Mouse (Mus musculus) lung, postnatal 25 days (tissue): ENCODE measurements around the gene Olfr531.

Source experiments
- DNase-seq: peaks from one replicate; pipeline ENCODE4 v3.0.0; 2022; ENCODE audit warnings: low spot score

The Olfr531 gene

GRCm38 (mm10) chr7:140402818-140403217, at the start of gene Olfr531:
Olfr531 (minus strand) TSS chr7:140402918.
- DNase-seq, result no peak

- DNase-seq, result no peak
Measured at GRCm38 (mm10) chr7:140443141-140443540, 40.4 kb upstream of the Olfr531 start.

- no peak for DNase-seq
Measured at GRCm38 (mm10) chr7:140421539-140421938, 18.8 kb upstream of the Olfr531 start, which contains the start of gene Olfr532. Olfr532 (minus strand) TSS chr7:140421639.

DNA sequence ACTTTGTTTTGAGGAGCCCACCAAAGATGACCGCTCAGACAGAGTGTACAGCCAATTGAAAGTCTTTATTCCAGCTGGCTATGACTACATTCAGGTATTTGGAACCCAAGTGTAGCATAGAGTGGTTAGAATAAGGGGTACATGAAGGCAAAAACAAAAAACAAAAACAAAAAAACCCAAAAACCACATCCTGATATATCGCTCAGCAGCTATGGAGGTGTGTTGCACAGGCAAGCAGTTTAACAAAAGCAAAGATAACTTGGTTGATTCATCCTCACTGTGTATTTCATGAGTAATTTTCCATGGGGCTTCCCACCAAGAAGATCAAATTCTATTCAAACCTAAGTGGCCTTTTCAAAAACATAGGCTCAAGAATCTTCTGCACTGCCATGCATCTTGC, 25.8 kb downstream of the Olfr531 start:
- no peak for DNase-seq

DNA sequence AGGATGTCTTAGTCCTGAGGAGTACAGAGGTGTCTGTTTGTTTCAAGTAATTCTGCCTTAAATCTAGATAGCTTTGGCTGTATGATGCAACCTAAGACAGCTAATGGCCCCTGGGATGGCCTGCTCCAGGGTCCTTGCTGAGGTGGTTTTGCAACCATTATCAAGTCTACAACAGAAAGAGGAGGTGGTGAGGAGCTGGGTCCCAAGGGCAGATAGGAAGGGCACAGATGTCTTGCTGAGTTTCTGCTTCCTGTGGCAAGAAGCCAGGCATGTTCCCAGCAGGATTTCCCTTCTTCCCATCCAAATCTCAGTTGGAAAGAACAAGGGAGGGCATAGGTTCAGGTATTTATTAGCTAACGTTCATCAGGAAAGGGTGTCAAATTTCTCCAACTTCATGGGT, 26.5 kb downstream of the Olfr531 start, which contains the start of gene Olfr530:
Olfr530 (minus strand) TSS at position 101 of the 400 bp plus-strand sequence.
- no peak for DNase-seq

GRCm38 (mm10) chr7:140374300-140374699, 28.4 kb downstream of the Olfr531 start:
- DNase-seq, result no peak

DNA sequence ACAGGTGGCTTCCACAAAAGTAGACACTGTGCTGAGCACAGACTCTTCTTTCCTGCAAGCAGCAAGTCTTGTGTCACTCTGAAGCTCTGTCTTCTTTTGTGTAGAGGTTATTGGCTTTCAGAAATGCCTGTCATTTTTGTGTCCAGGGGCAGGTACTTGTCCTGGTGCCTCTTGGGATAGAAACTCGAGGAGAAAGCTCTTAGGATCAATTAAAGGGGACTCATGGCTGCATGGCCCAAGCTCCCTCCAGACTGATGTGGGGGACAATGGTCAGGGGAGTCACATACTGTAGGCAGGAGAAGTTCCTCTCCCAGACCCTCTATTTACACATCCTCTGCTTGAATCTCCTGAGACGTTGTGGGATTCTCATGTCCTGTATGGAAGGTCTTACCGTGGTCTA, 41.1 kb downstream of the Olfr531 start, which contains the start of gene Olfr60:
Olfr60 (minus strand) TSS at position 101 of the 400 bp plus-strand sequence.
- DNase-seq, result no peak
